16 mouse cellular contexts compared by ENCODE assay signal in the genomic region with DNA sequence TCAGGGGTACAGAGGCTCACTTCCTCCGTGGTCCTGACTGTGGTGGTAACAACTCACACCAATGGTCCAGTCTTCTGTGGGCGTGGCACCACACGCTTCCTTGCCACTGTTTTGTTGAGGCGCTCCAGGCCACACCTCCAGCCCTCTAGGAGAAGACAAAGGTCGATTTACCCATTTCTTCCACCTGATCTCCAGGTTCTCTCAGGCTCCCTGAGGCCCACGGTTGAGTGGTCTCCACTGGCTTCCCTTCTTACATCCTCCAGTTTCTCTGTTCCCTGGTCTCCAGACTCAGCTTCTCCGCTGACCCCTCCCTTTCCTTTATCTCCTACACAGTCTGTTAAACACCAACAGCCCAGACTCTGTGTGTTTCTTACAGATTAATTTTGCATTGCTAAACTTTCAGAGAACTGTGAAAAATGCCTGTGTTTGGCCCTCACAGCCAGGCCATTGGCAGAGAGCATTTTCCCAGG. TPM values are rescaled to one million over a fixed set of nuclear protein-coding genes. Genes with fewer than 3 reads are reported as not detected.
DNase-seq lines count a peak whose midpoint lies in the region; ATAC-seq and TF ChIP-seq lines count a peak whose summit lies in the region.
"Had no signal": no experiment of that assay in that cellular context is flagged by ENCODE, and none has a peak within 500 bp of the region (broad histone marks: within the 10 kb centered on the region; RNA-seq: fewer than 3 reads in every experiment).

No protein-coding gene starts in this region.

- TF ChIP-seq CTCF in kidney, postnatal 0 days (IDR thresholded peaks at IDR 0.05; ENCODE audit: low read depth): no peak

- no peak for DNase-seq in heart, adult 11 months
- DNase-seq in c-Kit-negative CD71-positive TER-119-positive erythroid progenitor cells, embryonic 14.5 days (ENCODE audit: low read depth, low spot score): peak; percentile 83
- peak; percentile 7 for DNase-seq in kidney, postnatal 0 days (ENCODE audit: low spot score)
- DNase-seq in spleen, postnatal 10 days (ENCODE audit: low spot score in 2 of 2): peak; percentile 60 to 74
- no peak for DNase-seq in adrenal gland, adult 8-10 months
- no peak for DNase-seq in hindbrain, embryonic 14.5 days (ENCODE audit: low spot score)
- DNase-seq in hindbrain, embryonic 11.5 days (ENCODE audit: low spot score): no peak
- DNase-seq: adrenal gland, postnatal 14 days; cerebellum, adult 9-10 months; gastrocnemius, postnatal 36 days; lung, adult 18-20 months; thymus, adult 18-20 months had no signal

- peak overlapping the region; percentile 58 for H3K27ac ChIP-seq in heart, embryonic 11.5 days (ENCODE audit: low read depth, low read length)
- no peak overlapping the region for H3K27ac ChIP-seq in kidney, postnatal 0 days
- H3K27ac ChIP-seq in hindbrain, embryonic 14.5 days: no peak overlapping the region
- H3K27ac ChIP-seq in hindbrain, embryonic 11.5 days (ENCODE audit: low read depth, low read length): no peak overlapping the region
- H3K27ac ChIP-seq: embryonic facial prominence, embryonic 15.5 days; midbrain, embryonic 12.5 days; neural tube, embryonic 13.5 days had no signal

- ATAC-seq in heart, embryonic 11.5 days (replicated peaks; ENCODE audit: insufficient number of reproducible peaks, low FRiP score, low TSS enrichment): peak; percentile 82
- 0 out of 2 replicates have a peak, but pooled peaks have one; percentile 43 for ATAC-seq in kidney, postnatal 0 days (replicated peaks; ENCODE audit: low FRiP score, low read depth)
- no peak for ATAC-seq in hindbrain, embryonic 14.5 days (ENCODE audit: low FRiP score)
- ATAC-seq in hindbrain, embryonic 11.5 days (ENCODE audit: low FRiP score): no peak

- no peaks in the 10 kb centered on the region for H3K36me3 ChIP-seq in heart, embryonic 11.5 days (ENCODE audit: control insufficient read depth, insufficient read depth, low read length)
- no peaks in the 10 kb centered on the region for H3K36me3 ChIP-seq in kidney, postnatal 0 days (ENCODE audit: insufficient read depth, low read length)
- H3K36me3 ChIP-seq in hindbrain, embryonic 14.5 days (replicated peaks; ENCODE audit: control insufficient read depth, insufficient read depth): no peaks in the 10 kb centered on the region
- H3K36me3 ChIP-seq in hindbrain, embryonic 11.5 days (ENCODE audit: control insufficient read depth, insufficient read depth, low read length): no peaks in the 10 kb centered on the region
- H3K36me3 ChIP-seq: embryonic facial prominence, embryonic 15.5 days; midbrain, embryonic 12.5 days; neural tube, embryonic 13.5 days had no signal

- 74% methylated on average over 7 of the region's 7 CpGs for WGBS in heart, embryonic 11.5 days (ENCODE audit: insufficient replicate concordance)
- WGBS in kidney, postnatal 0 days: 55% methylated on average over 7 of the region's 7 CpGs
- 67% methylated on average over 7 of the region's 7 CpGs for WGBS in hindbrain, embryonic 14.5 days
- 77% methylated on average over 7 of the region's 7 CpGs for WGBS in hindbrain, embryonic 11.5 days

- 0 out of 2 replicates have a peak, but pooled peaks cover 5% of the 10 kb centered on the region for H3K4me1 ChIP-seq in heart, embryonic 11.5 days (ENCODE audit: control insufficient read depth, insufficient read depth, low read length)
- no peaks in the 10 kb centered on the region for H3K4me1 ChIP-seq in kidney, postnatal 0 days (replicated peaks; ENCODE audit: insufficient read depth, low read length)
- H3K4me1 ChIP-seq in hindbrain, embryonic 14.5 days (replicated peaks; ENCODE audit: control insufficient read depth, insufficient read depth, low read length): no peaks in the 10 kb centered on the region
- no peaks in the 10 kb centered on the region for H3K4me1 ChIP-seq in hindbrain, embryonic 11.5 days (replicated peaks; ENCODE audit: control insufficient read depth, insufficient read depth, low read length)
- H3K4me1 ChIP-seq: embryonic facial prominence, embryonic 15.5 days; neural tube, embryonic 13.5 days had no signal

- H3K4me3 ChIP-seq in heart, embryonic 11.5 days (ENCODE audit: low read depth, low read length): no peak overlapping the region
- no peak overlapping the region for H3K4me3 ChIP-seq in kidney, postnatal 0 days (replicated peaks; ENCODE audit: low read depth, low read length)
- no peak overlapping the region for H3K4me3 ChIP-seq in hindbrain, embryonic 14.5 days (replicated peaks; ENCODE audit: low read length)
- no peak overlapping the region for H3K4me3 ChIP-seq in hindbrain, embryonic 11.5 days (ENCODE audit: low read depth, low read length)
- H3K4me3 ChIP-seq: embryonic facial prominence, embryonic 15.5 days; midbrain, embryonic 12.5 days; neural tube, embryonic 13.5 days had no signal

- H3K9me3 ChIP-seq in heart, embryonic 11.5 days (replicated peaks; ENCODE audit: control insufficient read depth, low read length): no peaks in the 10 kb centered on the region
- no peaks in the 10 kb centered on the region for H3K9me3 ChIP-seq in kidney, postnatal 0 days (replicated peaks; ENCODE audit: low read length)
- no peaks in the 10 kb centered on the region for H3K9me3 ChIP-seq in hindbrain, embryonic 14.5 days (ENCODE audit: control insufficient read depth, low read length)
- H3K9me3 ChIP-seq in hindbrain, embryonic 11.5 days (ENCODE audit: control insufficient read depth, low read length): no peaks in the 10 kb centered on the region
- H3K9me3 ChIP-seq: embryonic facial prominence, embryonic 15.5 days; midbrain, embryonic 12.5 days; neural tube, embryonic 13.5 days had no signal

- no peaks in the 10 kb centered on the region for H3K27me3 ChIP-seq in heart, embryonic 11.5 days (ENCODE audit: control insufficient read depth, insufficient read depth, low read length)
- no peaks in the 10 kb centered on the region for H3K27me3 ChIP-seq in kidney, postnatal 0 days (ENCODE audit: insufficient read depth, low read length)
- H3K27me3 ChIP-seq in hindbrain, embryonic 14.5 days (ENCODE audit: control insufficient read depth, insufficient read depth, low read length): no peaks in the 10 kb centered on the region
- no peaks in the 10 kb centered on the region for H3K27me3 ChIP-seq in hindbrain, embryonic 11.5 days (ENCODE audit: control insufficient read depth, insufficient read depth, low read length)
- H3K27me3 ChIP-seq: embryonic facial prominence, embryonic 15.5 days; midbrain, embryonic 12.5 days; neural tube, embryonic 13.5 days had no signal

- 0 out of 2 replicates have a peak overlapping the region, but pooled peaks have one; percentile 30 for H3K9ac ChIP-seq in heart, embryonic 11.5 days (ENCODE audit: low read depth, low read length)
- H3K9ac ChIP-seq in kidney, postnatal 0 days (ENCODE audit: low read depth, low read length): no peak overlapping the region
- H3K9ac ChIP-seq in hindbrain, embryonic 14.5 days: no peak overlapping the region
- no peak overlapping the region for H3K9ac ChIP-seq in hindbrain, embryonic 11.5 days (ENCODE audit: low read depth, low read length)
- H3K9ac ChIP-seq: embryonic facial prominence, embryonic 15.5 days; midbrain, embryonic 12.5 days; neural tube, embryonic 13.5 days had no signal

- peak overlapping the region; percentile 40; the same call in 1 of the 2 replicates for H3K4me2 ChIP-seq in heart, embryonic 11.5 days
- no peak overlapping the region for H3K4me2 ChIP-seq in kidney, postnatal 0 days (ENCODE audit: low read length)
- no peak overlapping the region for H3K4me2 ChIP-seq in hindbrain, embryonic 14.5 days (replicated peaks)
- H3K4me2 ChIP-seq in hindbrain, embryonic 11.5 days (replicated peaks; ENCODE audit: low read depth, low read length): no peak overlapping the region
- H3K4me2 ChIP-seq: embryonic facial prominence, embryonic 15.5 days; midbrain, embryonic 12.5 days; neural tube, embryonic 13.5 days had no signal

RNA-seq across cellular contexts. Expression of a gene that starts 18.3 kb away (rescaled TPM):
- 31.2 and 32.2 TPM in 2 replicates for polyA plus RNA-seq in heart, embryonic 11.5 days (2014; fragmentation: Nextera tagmentation; extraction: Ambion mirVana)
- polyA plus RNA-seq in kidney, postnatal 0 days (2015; fragmentation: Nextera tagmentation; extraction: Ambion mirVana): 4.5 and 5.1 TPM in 2 replicates
- 10 to 100 TPM in 1 of 4 experiments, 1 to 10 TPM in 3; 6.5 to 13.4 (median 7.4) TPM for total RNA-seq in adrenal gland, adult 8-10 months (2022)
- 13.1 and 14.2 TPM in 2 replicates for polyA plus RNA-seq in hindbrain, embryonic 14.5 days (2014; fragmentation: Nextera tagmentation; extraction: Ambion mirVana)
- 10.3 and 10.7 TPM in 2 replicates for polyA plus RNA-seq in hindbrain, embryonic 11.5 days (2014; fragmentation: Nextera tagmentation; extraction: Ambion mirVana)

Comparison
In these comparisons a context has a peak if more than half of its experiments do, and no peak if none do; other contexts are left out.
1. ATAC-seq: peak in heart, embryonic 11.5 days (single experiment) and kidney, postnatal 0 days (single experiment); none in hindbrain, embryonic 14.5 days (single experiment) and hindbrain, embryonic 11.5 days (single experiment).
2. DNase-seq: peak in c-Kit-negative CD71-positive TER-119-positive erythroid progenitor cells, embryonic 14.5 days (single experiment), kidney, postnatal 0 days (single experiment) and spleen, postnatal 10 days (2 of 2); none in heart, adult 11 months (single experiment), adrenal gland, adult 8-10 months (single experiment), hindbrain, embryonic 14.5 days (single experiment) and hindbrain, embryonic 11.5 days (single experiment).